Mouse (Mus musculus): ENCODE data around the gene St3gal3. TPM values are rescaled to one million over a fixed set of nuclear protein-coding genes. Genes with fewer than 3 reads are reported as not detected.
A peak's percentile ranks its signal among the peaks of the same experiment; 100 is the strongest.

The St3gal3 gene
- polyA plus RNA-seq, 1 experiment from 2014 or later: 10.8 TPM

GRCm38 (mm10) chr4:117898111-117898510 is 236.6 kb downstream of the St3gal3 start:
- H3K36me3 ChIP-seq: peaks cover 94% of the 10 kb centered on the region
- no peaks in the 10 kb centered on the region for H3K9me3 ChIP-seq
- H3K4me3 ChIP-seq: no peak overlapping the region
- 90% methylated on average over 3 of the region's 3 CpGs for WGBS
- H3K27ac ChIP-seq: no peak overlapping the region
- no peaks in the 10 kb centered on the region for H3K27me3 ChIP-seq (ENCODE audit: insufficient read depth, poor library complexity, severe bottlenecking)
- no peaks in the 10 kb centered on the region for H3K4me1 ChIP-seq (replicated peaks)
- DNase-seq (ENCODE audit: low spot score): no peak

- no peak for DNase-seq (ENCODE audit: low spot score)
- Histone ChIP-seq H3K27me3 (ENCODE audit: insufficient read depth, poor library complexity, severe bottlenecking) (no peaks in the 10 kb centered on the region), H3K4me3 (no peak overlapping the region), H3K27ac (no peak overlapping the region), H3K4me1 (replicated peaks) (peaks cover 11% of the 10 kb centered on the region), H3K9me3 (no peaks in the 10 kb centered on the region), H3K36me3 (peaks cover 73% of the 10 kb centered on the region)
- WGBS: 95% methylated on average over 6 of the region's 6 CpGs
These were observed 238.7 kb downstream of the St3gal3 start for GRCm38 (mm10) chr4:117896031-117896430.

GRCm38 (mm10) chr4:117895339-117895738 is 239.4 kb downstream of the St3gal3 start:
- Histone ChIP-seq H3K27ac (no peak overlapping the region), H3K4me3 (no peak overlapping the region), H3K4me1 (replicated peaks) (peaks cover 18% of the 10 kb centered on the region), H3K9me3 (no peaks in the 10 kb centered on the region), H3K36me3 (peaks cover 72% of the 10 kb centered on the region), H3K27me3 (ENCODE audit: insufficient read depth, poor library complexity, severe bottlenecking) (no peaks in the 10 kb centered on the region)
- WGBS: 83% methylated on average over 7 of the region's 7 CpGs
- DNase-seq (ENCODE audit: low spot score): no peak

- no peak overlapping the region for H3K27ac ChIP-seq
- no peak for DNase-seq (ENCODE audit: low spot score)
- H3K36me3 ChIP-seq: peaks cover 72% of the 10 kb centered on the region
- no peaks in the 10 kb centered on the region for H3K27me3 ChIP-seq (ENCODE audit: insufficient read depth, poor library complexity, severe bottlenecking)
- WGBS: 92% methylated on average over 8 of the region's 8 CpGs
- no peak overlapping the region for H3K4me3 ChIP-seq
- no peaks in the 10 kb centered on the region for H3K9me3 ChIP-seq
- peaks cover 19% of the 10 kb centered on the region for H3K4me1 ChIP-seq (replicated peaks)
These were observed 240.1 kb downstream of the St3gal3 start for GRCm38 (mm10) chr4:117894601-117895000.

- H3K27ac ChIP-seq: no peak overlapping the region
- H3K36me3 ChIP-seq: peaks cover 71% of the 10 kb centered on the region
- no peaks in the 10 kb centered on the region for H3K9me3 ChIP-seq
- no peaks in the 10 kb centered on the region for H3K27me3 ChIP-seq (ENCODE audit: insufficient read depth, poor library complexity, severe bottlenecking)
- no peak overlapping the region for H3K4me3 ChIP-seq
- WGBS: 23% methylated on average over 9 of the region's 9 CpGs
- peak; percentile 47 for DNase-seq (ENCODE audit: low spot score)
- H3K4me1 ChIP-seq (replicated peaks): peaks cover 19% of the 10 kb centered on the region
These were observed 241.3 kb downstream of the St3gal3 start for GRCm38 (mm10) chr4:117893376-117893775.

GRCm38 (mm10) chr4:117891738-117892161 is 243.0 kb downstream of the St3gal3 start, which contains the start of gene Dph2:
Dph2 (minus strand) TSS chr4:117892032.
- WGBS: under 1% methylated on average over 21 of the region's 21 CpGs
- peak; percentile 82 for DNase-seq (ENCODE audit: low spot score)
- no peaks in the 10 kb centered on the region for H3K9me3 ChIP-seq
- no peaks in the 10 kb centered on the region for H3K27me3 ChIP-seq (ENCODE audit: insufficient read depth, poor library complexity, severe bottlenecking)
- peak within 1 kb of the TSS; percentile 76 for H3K4me3 ChIP-seq
- H3K27ac ChIP-seq: peak within 1 kb of the TSS; percentile 36; the same call in 1 of the 2 replicates
- peaks cover 55% of the 10 kb centered on the region for H3K36me3 ChIP-seq
- H3K4me1 ChIP-seq (replicated peaks): peaks cover 27% of the 10 kb centered on the region

- peak overlapping the region; percentile 76 for H3K4me3 ChIP-seq
- peaks cover 48% of the 10 kb centered on the region for H3K36me3 ChIP-seq
These were observed 244.0 kb downstream of the St3gal3 start for GRCm38 (mm10) chr4:117890750-117891149.

GRCm38 (mm10) chr4:117890031-117890430 is 244.7 kb downstream of the St3gal3 start:
- H3K9me3 ChIP-seq: no peaks in the 10 kb centered on the region
- no peaks in the 10 kb centered on the region for H3K27me3 ChIP-seq (ENCODE audit: insufficient read depth, poor library complexity, severe bottlenecking)
- peaks cover 40% of the 10 kb centered on the region for H3K4me1 ChIP-seq (replicated peaks)
- H3K4me3 ChIP-seq: peak overlapping the region; percentile 76; the same call in 1 of the 2 replicates
- H3K27ac ChIP-seq: no peak overlapping the region
- DNase-seq (ENCODE audit: low spot score): no peak
- H3K36me3 ChIP-seq: peaks cover 48% of the 10 kb centered on the region
- WGBS: 93% methylated on average over 14 of the region's 14 CpGs

More at GRCm38 (mm10) chr4:117890750-117891149, 244.0 kb downstream of the St3gal3 start:
- no peaks in the 10 kb centered on the region for H3K9me3 ChIP-seq
- H3K27me3 ChIP-seq (ENCODE audit: insufficient read depth, poor library complexity, severe bottlenecking): no peaks in the 10 kb centered on the region
- WGBS: 70% methylated on average over 8 of the region's 8 CpGs
- H3K27ac ChIP-seq: no peak overlapping the region
- DNase-seq (ENCODE audit: low spot score): no peak
- H3K4me1 ChIP-seq (replicated peaks): peaks cover 37% of the 10 kb centered on the region

- no peaks in the 10 kb centered on the region for H3K9me3 ChIP-seq
- H3K4me3 ChIP-seq: no peak overlapping the region
- WGBS: 92% methylated on average over 15 of the region's 15 CpGs
- H3K27me3 ChIP-seq (ENCODE audit: insufficient read depth, poor library complexity, severe bottlenecking): no peaks in the 10 kb centered on the region
- H3K4me1 ChIP-seq (replicated peaks): peaks cover 43% of the 10 kb centered on the region
- H3K36me3 ChIP-seq: peaks cover 48% of the 10 kb centered on the region
- DNase-seq (ENCODE audit: low spot score): no peak
- no peak overlapping the region for H3K27ac ChIP-seq
These were observed 245.2 kb downstream of the St3gal3 start for GRCm38 (mm10) chr4:117889471-117889870.

- Histone ChIP-seq H3K27me3 (ENCODE audit: insufficient read depth, poor library complexity, severe bottlenecking) (no peaks in the 10 kb centered on the region), H3K4me3 (peak overlapping the region; percentile 70; the same call in 1 of the 2 replicates), H3K36me3 (peaks cover 46% of the 10 kb centered on the region), H3K4me1 (replicated peaks) (peaks cover 56% of the 10 kb centered on the region), H3K27ac (no peak overlapping the region), H3K9me3 (no peaks in the 10 kb centered on the region)
- no peak for DNase-seq (ENCODE audit: low spot score)
- 76% methylated on average over 2 of the region's 2 CpGs for WGBS
These were observed 246.8 kb downstream of the St3gal3 start for GRCm38 (mm10) chr4:117887920-117888319.

GRCm38 (mm10) chr4:117887133-117887532 is 247.6 kb downstream of the St3gal3 start, which contains the start of gene Atp6v0b:
Atp6v0b (minus strand) TSS chr4:117887333.
- DNase-seq (ENCODE audit: low spot score): peak; percentile 92
- Histone ChIP-seq H3K4me1 (replicated peaks) (peaks cover 60% of the 10 kb centered on the region), H3K27me3 (ENCODE audit: insufficient read depth, poor library complexity, severe bottlenecking) (no peaks in the 10 kb centered on the region), H3K9me3 (no peaks in the 10 kb centered on the region), H3K27ac (peak within 1 kb of the TSS; percentile 87), H3K36me3 (peaks cover 46% of the 10 kb centered on the region), H3K4me3 (peak within 1 kb of the TSS; percentile 70)
- under 1% methylated on average over 37 of the region's 37 CpGs for WGBS

- Histone ChIP-seq H3K9me3 (no peaks in the 10 kb centered on the region), H3K4me3 (peak overlapping the region; percentile 70), H3K27me3 (ENCODE audit: insufficient read depth, poor library complexity, severe bottlenecking) (no peaks in the 10 kb centered on the region), H3K27ac (peak overlapping the region; percentile 87), H3K4me1 (replicated peaks) (peaks cover 63% of the 10 kb centered on the region), H3K36me3 (peaks cover 46% of the 10 kb centered on the region)
- no peak for DNase-seq (ENCODE audit: low spot score)
- WGBS: 3% methylated on average over 24 of the region's 24 CpGs
These were observed 248.1 kb downstream of the St3gal3 start for GRCm38 (mm10) chr4:117886644-117887043.

GRCm38 (mm10) chr4:117885994-117886393 is 248.7 kb downstream of the St3gal3 start:
- peaks cover 51% of the 10 kb centered on the region for H3K36me3 ChIP-seq
- WGBS: 89% methylated on average over 9 of the region's 9 CpGs
- peaks cover 63% of the 10 kb centered on the region for H3K4me1 ChIP-seq (replicated peaks)
- H3K27ac ChIP-seq: no peak overlapping the region
- H3K4me3 ChIP-seq: peak overlapping the region; percentile 70
- H3K27me3 ChIP-seq (ENCODE audit: insufficient read depth, poor library complexity, severe bottlenecking): no peaks in the 10 kb centered on the region
- no peaks in the 10 kb centered on the region for H3K9me3 ChIP-seq
- DNase-seq (ENCODE audit: low spot score): no peak

- Histone ChIP-seq H3K9me3 (no peaks in the 10 kb centered on the region), H3K36me3 (peaks cover 52% of the 10 kb centered on the region), H3K4me3 (no peak overlapping the region), H3K4me1 (replicated peaks) (peaks cover 60% of the 10 kb centered on the region), H3K27me3 (ENCODE audit: insufficient read depth, poor library complexity, severe bottlenecking) (no peaks in the 10 kb centered on the region), H3K27ac (no peak overlapping the region)
- no peak for DNase-seq (ENCODE audit: low spot score)
- 93% methylated on average over 10 of the region's 10 CpGs for WGBS
These were observed 249.6 kb downstream of the St3gal3 start for GRCm38 (mm10) chr4:117885093-117885492.

All from hindbrain, embryonic 10.5 days (tissue).